Mouse (Mus musculus): ENCODE results near the gene Gtf2h1. TPM values are rescaled to one million over a fixed set of nuclear protein-coding genes. Genes with fewer than 3 reads are reported as not detected.
"Not testable (repeated sequence)": the region's sequence is repeated elsewhere in the genome, so short reads cannot be mapped to it uniquely, and the experiment has no call there.

The Gtf2h1 gene
- polyA plus RNA-seq, 1 experiment from 2014 or later, result 52.1 TPM

DNA sequence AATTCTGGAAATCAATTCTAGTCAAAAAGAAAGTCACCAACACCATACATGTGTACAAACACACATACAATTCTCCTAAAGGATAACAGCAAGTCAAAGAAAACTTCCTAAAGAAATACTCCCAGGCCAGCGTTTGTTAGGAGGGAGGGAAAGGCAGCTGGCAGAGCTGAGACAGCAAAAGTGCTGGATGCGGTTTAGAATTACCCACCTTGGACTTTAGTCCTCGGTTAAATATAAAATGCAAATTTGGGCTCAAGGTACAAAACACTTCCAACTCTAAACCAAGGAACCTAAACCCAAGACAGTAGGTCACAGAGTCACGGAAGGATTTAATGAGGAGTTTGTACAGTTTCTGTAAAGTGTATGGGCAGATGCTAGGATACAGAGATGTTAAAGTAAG is 2.0 kb upstream of the Gtf2h1 start:
- H3K9me3 ChIP-seq, result no peaks in the 10 kb centered on the region
- WGBS, result 89% methylated on average over 4 of the region's 4 CpGs
- H3K36me3 ChIP-seq, result peaks cover 16% of the 10 kb centered on the region
- H3K4me3 ChIP-seq, result no peak overlapping the region
- H3K9ac ChIP-seq (replicated peaks), result no peak overlapping the region
- ATAC-seq (ENCODE audit: low FRiP score, low read depth), result no peak
- H3K4me2 ChIP-seq (replicated peaks), result no peak overlapping the region
- H3K27ac ChIP-seq (replicated peaks), result no peak overlapping the region
- no peaks in the 10 kb centered on the region for H3K27me3 ChIP-seq
- peaks cover 24% of the 10 kb centered on the region for H3K4me1 ChIP-seq

DNA sequence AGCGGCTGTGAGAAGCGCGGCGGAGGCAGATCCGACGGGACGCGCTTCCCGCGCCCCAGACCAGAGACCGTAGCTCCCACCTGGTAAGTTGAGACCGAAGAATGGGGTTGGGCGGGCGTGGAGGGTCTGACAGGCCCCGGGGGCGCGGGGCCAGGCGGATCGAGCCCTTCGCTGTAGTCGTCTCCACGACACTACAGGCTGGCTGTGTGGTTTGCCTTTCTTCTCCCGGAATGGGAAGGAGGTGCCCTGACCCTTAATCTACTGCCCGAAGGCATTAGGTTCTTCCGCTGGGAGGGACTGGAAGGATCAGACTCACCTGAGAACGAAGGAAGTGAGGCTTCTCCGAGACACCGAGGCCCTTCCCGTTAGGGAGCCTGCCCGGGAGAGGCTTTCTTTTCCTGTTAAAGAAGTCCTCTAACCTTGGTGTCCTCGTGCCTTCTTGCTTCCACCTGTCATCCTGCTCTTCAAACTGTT is 340 bp downstream of the Gtf2h1 start:
- no peak; the same call in 1 of the 2 replicates for ATAC-seq (ENCODE audit: low FRiP score, low read depth)
- H3K27ac ChIP-seq (replicated peaks), result peak overlapping the region; percentile 79; the same call in 1 of the 2 replicates
- H3K4me1 ChIP-seq, result peaks cover 24% of the 10 kb centered on the region
- peak overlapping the region; percentile 99 for H3K4me2 ChIP-seq (replicated peaks)
- WGBS, result under 1% methylated on average over 31 of the region's 31 CpGs
- no peaks in the 10 kb centered on the region for H3K27me3 ChIP-seq
- peaks cover 18% of the 10 kb centered on the region for H3K36me3 ChIP-seq
- no peaks in the 10 kb centered on the region for H3K9me3 ChIP-seq
- H3K9ac ChIP-seq (replicated peaks), result peak overlapping the region; percentile 90
- peak overlapping the region; percentile 93 for H3K4me3 ChIP-seq

GRCm38 (mm10) chr7:46796779-46797178 is 876 bp downstream of the Gtf2h1 start:
- Histone ChIP-seq H3K27ac (replicated peaks) (no peak overlapping the region), H3K9ac (replicated peaks) (peak overlapping the region; percentile 90), H3K4me3 (peak overlapping the region; percentile 93), H3K27me3 (no peaks in the 10 kb centered on the region), H3K36me3 (peaks cover 22% of the 10 kb centered on the region), H3K9me3 (no peaks in the 10 kb centered on the region), H3K4me2 (replicated peaks) (peak overlapping the region; percentile 99), H3K4me1 (peaks cover 24% of the 10 kb centered on the region)
- 63% methylated on average over 6 of the region's 6 CpGs for WGBS
- ATAC-seq (ENCODE audit: low FRiP score, low read depth), result no peak

- Histone ChIP-seq H3K36me3 (peaks cover 74% of the 10 kb centered on the region), H3K4me2 (replicated peaks) (no peak overlapping the region), H3K9me3 (no peaks in the 10 kb centered on the region), H3K9ac (replicated peaks) (no peak overlapping the region), H3K4me1 (no peaks in the 10 kb centered on the region), H3K27me3 (no peaks in the 10 kb centered on the region), H3K27ac (replicated peaks) (no peak overlapping the region), H3K4me3 (no peak overlapping the region)
- no peak for ATAC-seq (ENCODE audit: low FRiP score, low read depth)
- WGBS, result 96% methylated on average over 6 of the region's 6 CpGs
Measured at GRCm38 (mm10) chr7:46810325-46810724, 14.4 kb downstream of the Gtf2h1 start.

- Histone ChIP-seq H3K27me3 (no peaks in the 10 kb centered on the region), H3K36me3 (peaks cover 82% of the 10 kb centered on the region), H3K4me2 (replicated peaks) (no peak overlapping the region), H3K4me1 (no peaks in the 10 kb centered on the region), H3K9me3 (no peaks in the 10 kb centered on the region), H3K4me3 (no peak overlapping the region), H3K27ac (replicated peaks) (no peak overlapping the region), H3K9ac (replicated peaks) (no peak overlapping the region)
- ATAC-seq (ENCODE audit: low FRiP score, low read depth), result no peak
- WGBS, result 91% methylated on average over 4 of the region's 4 CpGs
Measured at GRCm38 (mm10) chr7:46814012-46814411, 18.1 kb downstream of the Gtf2h1 start.

- peaks cover 67% of the 10 kb centered on the region for H3K36me3 ChIP-seq
Measured at GRCm38 (mm10) chr7:46820876-46821632, 25.2 kb downstream of the Gtf2h1 start.

DNA sequence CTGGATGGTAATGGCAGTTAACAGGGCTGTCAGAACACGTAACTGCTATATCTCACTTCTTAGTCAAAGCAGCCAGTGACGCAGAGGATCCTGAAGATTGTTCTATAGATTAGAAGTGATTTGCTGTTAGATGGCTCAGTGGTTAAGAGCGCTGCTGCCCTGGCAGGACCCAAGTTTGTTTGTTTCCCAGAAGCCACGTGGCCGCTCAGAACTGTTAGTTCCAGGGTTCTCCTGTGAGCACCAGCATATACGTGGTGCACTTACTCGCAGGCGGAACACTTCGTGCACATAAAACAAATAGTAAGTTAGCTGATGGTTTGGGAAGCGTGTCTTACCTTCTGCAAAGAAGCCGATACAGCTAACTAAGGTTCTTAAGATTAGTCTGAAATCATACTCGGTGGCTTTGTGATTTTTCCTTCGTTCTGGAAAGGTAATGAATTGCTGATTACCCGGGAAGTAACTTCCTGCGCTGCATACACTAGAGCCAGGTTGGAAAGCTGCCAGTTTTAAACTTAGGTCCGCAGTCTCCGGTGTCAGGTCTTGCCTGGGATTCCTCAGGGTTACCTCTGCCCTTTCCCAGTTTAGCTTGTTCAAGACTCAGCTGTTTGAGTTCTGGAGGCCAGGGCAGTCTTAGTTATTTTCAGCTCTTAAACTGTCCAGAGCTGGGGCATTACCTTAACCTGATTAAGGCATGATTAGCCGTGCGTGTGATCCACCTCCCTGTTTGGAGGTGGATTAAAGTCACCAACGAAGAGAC is 31.3 kb downstream of the Gtf2h1 start:
- no peak for ATAC-seq (ENCODE audit: low FRiP score, low read depth)
- Histone ChIP-seq H3K36me3 (peaks cover 19% of the 10 kb centered on the region), H3K4me1 (no peaks in the 10 kb centered on the region), H3K4me2 (replicated peaks) (no peak overlapping the region), H3K9ac (replicated peaks) (no peak overlapping the region), H3K27me3 (no peaks in the 10 kb centered on the region), H3K9me3 (no peaks in the 10 kb centered on the region), H3K27ac (replicated peaks) (no peak overlapping the region), H3K4me3 (no peak overlapping the region)
- WGBS, result 84% methylated on average over 20 of the region's 20 CpGs

More at GRCm38 (mm10) chr7:46820876-46821632, 25.2 kb downstream of the Gtf2h1 start:
- H3K4me3 ChIP-seq; H3K27ac ChIP-seq (replicated peaks); H3K9ac ChIP-seq (replicated peaks); H3K4me2 ChIP-seq (replicated peaks); H3K4me1 ChIP-seq; H3K27me3 ChIP-seq; H3K9me3 ChIP-seq; ATAC-seq (ENCODE audit: low FRiP score, low read depth): not testable (repeated sequence)
- 92% methylated on average over 15 of the region's 15 CpGs for WGBS

GRCm38 (mm10) chr7:46827803-46828184 is 31.9 kb downstream of the Gtf2h1 start:
- no peaks in the 10 kb centered on the region for H3K4me1 ChIP-seq
- H3K27me3 ChIP-seq, result no peaks in the 10 kb centered on the region
- 89% methylated on average over 2 of the region's 2 CpGs for WGBS
- H3K9me3 ChIP-seq, result no peaks in the 10 kb centered on the region
- no peak overlapping the region for H3K9ac ChIP-seq (replicated peaks)
- no peak overlapping the region for H3K27ac ChIP-seq (replicated peaks)
- no peak overlapping the region for H3K4me3 ChIP-seq
- no peak for ATAC-seq (ENCODE audit: low FRiP score, low read depth)
- no peak overlapping the region for H3K4me2 ChIP-seq (replicated peaks)
- H3K36me3 ChIP-seq, result peaks cover 13% of the 10 kb centered on the region

- no peak overlapping the region for H3K4me2 ChIP-seq (replicated peaks)
- H3K4me3 ChIP-seq, result no peak overlapping the region
- peaks cover 1% of the 10 kb centered on the region; the same call in 1 of the 2 replicates for H3K4me1 ChIP-seq
- no peak overlapping the region for H3K9ac ChIP-seq (replicated peaks)
- no peaks in the 10 kb centered on the region for H3K36me3 ChIP-seq
- H3K27ac ChIP-seq (replicated peaks), result no peak overlapping the region
- ATAC-seq (ENCODE audit: low FRiP score, low read depth), result no peak
- 88% methylated on average over 12 of the region's 12 CpGs for WGBS
- H3K27me3 ChIP-seq, result no peaks in the 10 kb centered on the region
- no peaks in the 10 kb centered on the region for H3K9me3 ChIP-seq
Measured at GRCm38 (mm10) chr7:46829911-46830310, 34.0 kb downstream of the Gtf2h1 start.

- no peak overlapping the region for H3K9ac ChIP-seq (replicated peaks)
- ATAC-seq (ENCODE audit: low FRiP score, low read depth), result no peak
- no peak overlapping the region for H3K27ac ChIP-seq (replicated peaks)
- peaks cover 8% of the 10 kb centered on the region; the same call in 1 of the 2 replicates for H3K4me1 ChIP-seq
- no peaks in the 10 kb centered on the region for H3K9me3 ChIP-seq
- no peaks in the 10 kb centered on the region for H3K36me3 ChIP-seq
- no peak overlapping the region for H3K4me3 ChIP-seq
- 66% methylated on average over 13 of the region's 13 CpGs for WGBS
- no peak overlapping the region for H3K4me2 ChIP-seq (replicated peaks)
- no peaks in the 10 kb centered on the region for H3K27me3 ChIP-seq
Measured at GRCm38 (mm10) chr7:46830799-46831590, 35.1 kb downstream of the Gtf2h1 start.

GRCm38 (mm10) chr7:46831693-46832092 is 35.8 kb downstream of the Gtf2h1 start:
- Histone ChIP-seq H3K4me1 (peaks cover 8% of the 10 kb centered on the region; the same call in 1 of the 2 replicates), H3K9ac (replicated peaks) (no peak overlapping the region), H3K27me3 (no peaks in the 10 kb centered on the region), H3K4me3 (no peak overlapping the region), H3K4me2 (replicated peaks) (no peak overlapping the region), H3K9me3 (no peaks in the 10 kb centered on the region), H3K27ac (replicated peaks) (no peak overlapping the region), H3K36me3 (no peaks in the 10 kb centered on the region)
- no peak for ATAC-seq (ENCODE audit: low FRiP score, low read depth)
- WGBS, result 83% methylated on average over 8 of the region's 8 CpGs

Measured in midbrain, embryonic 12.5 days (tissue).